Mouse (Mus musculus): ENCODE measurements around the gene Ddx58. TPM values are rescaled to one million over a fixed set of nuclear protein-coding genes. Genes with fewer than 3 reads are reported as not detected.

Gene Ddx58
- polyA plus RNA-seq (2015; fragmentation: Nextera tagmentation; extraction: Ambion mirVana) = 9.4 and 18.5 TPM in 2 replicates

GRCm38 (mm10) chr4:40239409-40240271 is at the start of gene Ddx58:
Ddx58 (minus strand) TSS chr4:40239828.

GRCm38 (mm10) chr4:40279276-40279900 is 39.8 kb upstream of the Ddx58 start, which contains the start of gene Ndufb6:
Ndufb6 (minus strand) TSS chr4:40279421.

GRCm38 (mm10) chr4:40269430-40270032 is 29.9 kb upstream of the Ddx58 start, which contains the start of the genes Smim27 and Topors:
Smim27 (plus strand) TSS chr4:40269579.
Topors (minus strand) TSS chr4:40269850.

Other genes with a start within 250 kb of the Ddx58 start
- 30.6 and 71.4 TPM in 2 replicates for gene Aco1, start 96.7 kb downstream of the Ddx58 start, polyA plus RNA-seq (2015; fragmentation: Nextera tagmentation; extraction: Ambion mirVana)
- 110 and 154 TPM in 2 replicates for gene Smim27, start 29.8 kb upstream of the Ddx58 start, polyA plus RNA-seq (2015; fragmentation: Nextera tagmentation; extraction: Ambion mirVana)
- gene Topors, start 30.0 kb upstream of the Ddx58 start, polyA plus RNA-seq (2015; fragmentation: Nextera tagmentation; extraction: Ambion mirVana) = 23.3 and 31.3 TPM in 2 replicates
- gene Ndufb6, start 39.6 kb upstream of the Ddx58 start, polyA plus RNA-seq (2015; fragmentation: Nextera tagmentation; extraction: Ambion mirVana) = 348 and 373 TPM in 2 replicates
- gene Tmem215, start 232.4 kb upstream of the Ddx58 start, polyA plus RNA-seq (2015; fragmentation: Nextera tagmentation; extraction: Ambion mirVana) = 0.51 and 0.60 TPM in 2 replicates